Comparison of ENCODE assay signal across 18 mouse cellular contexts in genomic region chr1:131177249-131177648, GRCm38 (mm10). TPM values are rescaled to one million over a fixed set of nuclear protein-coding genes. Genes with fewer than 3 reads are reported as not detected.
DNase-seq lines count a peak whose midpoint lies in the region; ATAC-seq lines count a peak whose summit lies in the region.
"Had no signal": no experiment of that assay in that cellular context is flagged by ENCODE, and none has a peak within 500 bp of the region (broad histone marks: within the 10 kb centered on the region; RNA-seq: fewer than 3 reads in every experiment).

No protein-coding gene starts in this region.

- H3K4me1 ChIP-seq in hindbrain, embryonic 10.5 days (replicated peaks): 0 out of 2 replicates have a peak, but pooled peaks cover 3% of the 10 kb centered on the region
- no peaks in the 10 kb centered on the region for H3K4me1 ChIP-seq in hindbrain, embryonic 12.5 days
- H3K4me1 ChIP-seq: embryonic facial prominence, embryonic 12.5 days; forebrain, embryonic 13.5 days; forebrain, embryonic 15.5 days had no signal

- peak overlapping the region; percentile 53; the same call in 1 of the 2 replicates for H3K27ac ChIP-seq in hindbrain, embryonic 10.5 days
- H3K27ac ChIP-seq in hindbrain, embryonic 12.5 days: no peak overlapping the region
- H3K27ac ChIP-seq: embryonic facial prominence, embryonic 10.5 days; embryonic facial prominence, embryonic 12.5 days; forebrain, embryonic 13.5 days; forebrain, embryonic 15.5 days had no signal

- no peak overlapping the region for H3K9ac ChIP-seq in hindbrain, embryonic 12.5 days
- H3K9ac ChIP-seq: embryonic facial prominence, embryonic 12.5 days; forebrain, embryonic 13.5 days; forebrain, embryonic 15.5 days; forebrain, postnatal 0 days had no signal

- ATAC-seq in hindbrain, embryonic 12.5 days (ENCODE audit: low FRiP score): no peak
- ATAC-seq: forebrain, embryonic 13.5 days; forebrain, embryonic 15.5 days; forebrain, postnatal 0 days had no signal

- H3K9me3 ChIP-seq in hindbrain, embryonic 10.5 days: no peaks in the 10 kb centered on the region
- no peaks in the 10 kb centered on the region for H3K9me3 ChIP-seq in hindbrain, embryonic 12.5 days (replicated peaks)
- H3K9me3 ChIP-seq: embryonic facial prominence, embryonic 10.5 days; embryonic facial prominence, embryonic 12.5 days; forebrain, embryonic 13.5 days; forebrain, embryonic 15.5 days had no signal

- peaks cover 81% of the 10 kb centered on the region for H3K36me3 ChIP-seq in hindbrain, embryonic 10.5 days
- H3K36me3 ChIP-seq in hindbrain, embryonic 12.5 days: peaks cover 58% of the 10 kb centered on the region

- H3K4me2 ChIP-seq in hindbrain, embryonic 12.5 days (replicated peaks): no peak overlapping the region
- H3K4me2 ChIP-seq: embryonic facial prominence, embryonic 12.5 days; forebrain, embryonic 13.5 days; forebrain, embryonic 15.5 days had no signal

- H3K27me3 ChIP-seq in hindbrain, embryonic 10.5 days (ENCODE audit: insufficient read depth, poor library complexity, severe bottlenecking): no peaks in the 10 kb centered on the region
- no peaks in the 10 kb centered on the region for H3K27me3 ChIP-seq in hindbrain, embryonic 12.5 days
- H3K27me3 ChIP-seq: embryonic facial prominence, embryonic 12.5 days; forebrain, embryonic 13.5 days; forebrain, embryonic 15.5 days had no signal

- no peak overlapping the region for H3K4me3 ChIP-seq in hindbrain, embryonic 10.5 days
- H3K4me3 ChIP-seq in hindbrain, embryonic 12.5 days: no peak overlapping the region
- H3K4me3 ChIP-seq: embryonic facial prominence, embryonic 10.5 days; embryonic facial prominence, embryonic 12.5 days; forebrain, embryonic 13.5 days; forebrain, embryonic 15.5 days had no signal

- peak; percentile 71 for DNase-seq in adrenal gland, adult 2 months
- no peak for DNase-seq in adrenal gland, postnatal 25 days
- DNase-seq in hindbrain, embryonic 10.5 days (ENCODE audit: low spot score): no peak
- peak; percentile 51 for DNase-seq in adrenal gland, postnatal 10 days
- DNase-seq in adrenal gland, postnatal 14 days: peak; percentile 63
- no peak for DNase-seq in layer of hippocampus, postnatal 36 days
- DNase-seq in right cerebral cortex, adult 2 months (ENCODE audit: low spot score in 2 of 2): no peak
- DNase-seq: cerebellum, adult 11-12 months; cerebellum, adult 2 months; cerebellum, adult 9-10 months; cerebellum, postnatal 10 days; cerebellum, postnatal 25 days; forebrain, postnatal 0 days had no signal

- 83% methylated on average over 4 of the region's 4 CpGs for WGBS in hindbrain, embryonic 10.5 days
- 54% methylated on average over 4 of the region's 4 CpGs for WGBS in hindbrain, embryonic 12.5 days

RNA-seq across cellular contexts. Expression of gene Eif2d, which starts 24.3 kb away (rescaled TPM):
- 10 to 100 TPM; 40.0 to 41.8 TPM for total RNA-seq in adrenal gland, adult 2 months (2021)
- polyA plus RNA-seq in adrenal gland, adult 2 months (2012; rRNA removed): 27.5 and 29.7 TPM in 2 replicates
- 46.7 and 48.9 TPM in 2 replicates for total RNA-seq in adrenal gland, postnatal 25 days (2021)
- polyA plus RNA-seq in hindbrain, embryonic 10.5 days (2016; fragmentation: Nextera tagmentation; extraction: Ambion mirVana): 53.9 and 60.6 TPM in 2 replicates
- 53.1 and 55.5 TPM in 2 replicates for polyA plus RNA-seq in hindbrain, embryonic 12.5 days (2016; fragmentation: Nextera tagmentation; extraction: Ambion mirVana)
- 10 to 100 TPM; 40.3 to 50.5 TPM for total RNA-seq in adrenal gland, postnatal 10 days (2021)
- total RNA-seq in adrenal gland, postnatal 14 days (2021): 42.2 and 43.4 TPM in 2 replicates
- total RNA-seq in layer of hippocampus, postnatal 36 days (2021): 10 to 100 TPM; 36.6 to 41.2 TPM

RNA-seq across cellular contexts. Expression of gene Dyrk3, which starts 39.1 kb away (rescaled TPM):
- 1 to 10 TPM; 5.6 to 7.3 TPM for total RNA-seq in adrenal gland, adult 2 months (2021)
- 2.3 and 3.2 TPM in 2 replicates for polyA plus RNA-seq in adrenal gland, adult 2 months (2012; rRNA removed)
- 4.9 and 5.4 TPM in 2 replicates for total RNA-seq in adrenal gland, postnatal 25 days (2021)
- 11.2 and 12.1 TPM in 2 replicates for polyA plus RNA-seq in hindbrain, embryonic 10.5 days (2016; fragmentation: Nextera tagmentation; extraction: Ambion mirVana)
- 14.1 and 14.3 TPM in 2 replicates for polyA plus RNA-seq in hindbrain, embryonic 12.5 days (2016; fragmentation: Nextera tagmentation; extraction: Ambion mirVana)
- 1 to 10 TPM; 3.6 to 5.8 TPM for total RNA-seq in adrenal gland, postnatal 10 days (2021)
- 5.3 and 7.1 TPM in 2 replicates for total RNA-seq in adrenal gland, postnatal 14 days (2021)
- total RNA-seq in layer of hippocampus, postnatal 36 days (2021): 10 to 100 TPM; 19.6 to 19.9 TPM

Comparison
In these comparisons a context has a peak if more than half of its experiments do, and no peak if none do; other contexts are left out.
1. DNase-seq: peak in adrenal gland, adult 2 months (single experiment), adrenal gland, postnatal 10 days (single experiment) and adrenal gland, postnatal 14 days (single experiment); none in adrenal gland, postnatal 25 days (single experiment), hindbrain, embryonic 10.5 days (single experiment), layer of hippocampus, postnatal 36 days (0 of 2) and right cerebral cortex, adult 2 months (0 of 2).